Mouse (Mus musculus): ENCODE measurements around the gene Nono. TPM values are rescaled to one million over a fixed set of nuclear protein-coding genes. Genes with fewer than 3 reads are reported as not detected.

Nono gene
- polyA plus RNA-seq, 1 experiment from 2014 or later = 464 TPM

Other genes with a start within 250 kb of the Nono start
- 53.1 and 53.5 TPM in 2 replicates for gene Snx12, start 206.8 kb upstream of the Nono start, polyA plus RNA-seq (2015; fragmentation: Nextera tagmentation; extraction: Ambion mirVana)
- 3.2 and 3.3 TPM in 2 replicates for gene Foxo4, start 174.8 kb upstream of the Nono start, polyA plus RNA-seq (2015; fragmentation: Nextera tagmentation; extraction: Ambion mirVana)
- 0.23 TPM in 1 of 2 replicates, not detected in the other for gene Gm614, start 165.3 kb upstream of the Nono start, polyA plus RNA-seq (2015; fragmentation: Nextera tagmentation; extraction: Ambion mirVana)
- gene Il2rg, start 161.1 kb upstream of the Nono start, polyA plus RNA-seq (2015; fragmentation: Nextera tagmentation; extraction: Ambion mirVana) = 21.1 and 22.2 TPM in 2 replicates
- gene Gm20489, start 160.3 kb upstream of the Nono start, polyA plus RNA-seq (2015; fragmentation: Nextera tagmentation; extraction: Ambion mirVana) = not detected in 2 replicates
- 32.3 and 35.6 TPM in 2 replicates for gene Med12, start 155.3 kb upstream of the Nono start, polyA plus RNA-seq (2015; fragmentation: Nextera tagmentation; extraction: Ambion mirVana)
- 4.8 and 5.3 TPM in 2 replicates for gene Nlgn3, start 130.2 kb upstream of the Nono start, polyA plus RNA-seq (2015; fragmentation: Nextera tagmentation; extraction: Ambion mirVana)
- 20.0 and 21.4 TPM in 2 replicates for gene Gjb1, start 52.9 kb upstream of the Nono start, polyA plus RNA-seq (2015; fragmentation: Nextera tagmentation; extraction: Ambion mirVana)
- gene Zmym3, start 8.5 kb upstream of the Nono start, polyA plus RNA-seq (2015; fragmentation: Nextera tagmentation; extraction: Ambion mirVana) = 26.8 and 27.7 TPM in 2 replicates
- 7.6 and 11.9 TPM in 2 replicates for gene Itgb1bp2, start 19.8 kb downstream of the Nono start, polyA plus RNA-seq (2015; fragmentation: Nextera tagmentation; extraction: Ambion mirVana)
- 13.9 and 14.9 TPM in 2 replicates for gene Taf1, start 103.4 kb downstream of the Nono start, polyA plus RNA-seq (2015; fragmentation: Nextera tagmentation; extraction: Ambion mirVana)
- 155 and 157 TPM in 2 replicates for gene Ogt, start 210.7 kb downstream of the Nono start, polyA plus RNA-seq (2015; fragmentation: Nextera tagmentation; extraction: Ambion mirVana)